Comparison of ENCODE assay signal across 8 mouse cellular contexts in genomic region chr5:34574721-34575120, GRCm38 (mm10). TPM values are rescaled to one million over a fixed set of nuclear protein-coding genes. Genes with fewer than 3 reads are reported as not detected.
A peak's percentile ranks its signal among the peaks of the same experiment; 100 is the strongest.
DNase-seq lines count a peak whose midpoint lies in the region; ATAC-seq and TF ChIP-seq lines count a peak whose summit lies in the region.

No protein-coding gene starts in this region.

- no peak for TF ChIP-seq CTCF in intestine, postnatal 0 days (IDR thresholded peaks at IDR 0.05; ENCODE audit: low read depth)

- ATAC-seq in lung, embryonic 15.5 days (ENCODE audit: borderline replicate concordance, extremely low read depth, low FRiP score, low TSS enrichment), result no peak
- ATAC-seq in embryonic facial prominence, embryonic 12.5 days (ENCODE audit: insufficient number of reproducible peaks, insufficient read depth, low FRiP score, low TSS enrichment), result no peak
- ATAC-seq in intestine, postnatal 0 days, result no peak

- H3K9ac ChIP-seq in lung, embryonic 15.5 days, result peak overlapping the region; percentile 96
- peak overlapping the region; percentile 95 for H3K9ac ChIP-seq in embryonic facial prominence, embryonic 12.5 days
- peak overlapping the region; percentile 85 for H3K9ac ChIP-seq in intestine, postnatal 0 days (ENCODE audit: low read depth, low read length)

- H3K4me3 ChIP-seq in lung, embryonic 15.5 days, result peak overlapping the region; percentile 88
- peak overlapping the region; percentile 93 for H3K4me3 ChIP-seq in embryonic facial prominence, embryonic 12.5 days
- H3K4me3 ChIP-seq in intestine, postnatal 0 days (ENCODE audit: low read depth, low read length), result peak overlapping the region; percentile 83

- H3K4me2 ChIP-seq in lung, embryonic 15.5 days, result peak overlapping the region; percentile 65
- peak overlapping the region; percentile 75 for H3K4me2 ChIP-seq in embryonic facial prominence, embryonic 12.5 days (replicated peaks)
- H3K4me2 ChIP-seq in intestine, postnatal 0 days (replicated peaks; ENCODE audit: low read depth), result peak overlapping the region; percentile 73

- peaks cover 7% of the 10 kb centered on the region; the same call in 1 of the 2 replicates for H3K36me3 ChIP-seq in lung, embryonic 15.5 days
- H3K36me3 ChIP-seq in embryonic facial prominence, embryonic 12.5 days, result 0 out of 2 replicates have a peak, but pooled peaks cover 3% of the 10 kb centered on the region
- no peaks in the 10 kb centered on the region for H3K36me3 ChIP-seq in intestine, postnatal 0 days (ENCODE audit: control insufficient read depth, insufficient read depth)

- 0 out of 2 replicates have a peak overlapping the region, but pooled peaks have one; percentile 90 for H3K27ac ChIP-seq in lung, embryonic 15.5 days
- H3K27ac ChIP-seq in embryonic facial prominence, embryonic 12.5 days, result no peak overlapping the region; the same call in 1 of the 2 replicates
- peak overlapping the region; percentile 9; the same call in 1 of the 2 replicates for H3K27ac ChIP-seq in intestine, postnatal 0 days (ENCODE audit: low read depth, low read length)

- WGBS in lung, embryonic 15.5 days, result 24% methylated on average over 10 of the region's 10 CpGs
- WGBS in embryonic facial prominence, embryonic 12.5 days, result 33% methylated on average over 10 of the region's 10 CpGs
- WGBS in intestine, postnatal 0 days, result 16% methylated on average over 10 of the region's 10 CpGs

- no peak for DNase-seq in lung, postnatal 14 days
- peak; percentile 51 for DNase-seq in naive thymus-derived CD4-positive, alpha-beta T cell, adult 2 months (ENCODE audit: low read depth)
- no peak for DNase-seq in layer of hippocampus, adult 18-20 months (ENCODE audit: low spot score in 2 of 2)
- no peak for DNase-seq in cerebellum, postnatal 36 days
- DNase-seq in gastrocnemius, postnatal 25 days, result no peak

- H3K4me1 ChIP-seq in lung, embryonic 15.5 days, result peaks cover 13% of the 10 kb centered on the region
- H3K4me1 ChIP-seq in embryonic facial prominence, embryonic 12.5 days, result peaks cover 18% of the 10 kb centered on the region
- no peaks in the 10 kb centered on the region for H3K4me1 ChIP-seq in intestine, postnatal 0 days (replicated peaks; ENCODE audit: control insufficient read depth, insufficient read depth, low read length)

- H3K27me3 ChIP-seq in lung, embryonic 15.5 days, result no peaks in the 10 kb centered on the region
- H3K27me3 ChIP-seq in embryonic facial prominence, embryonic 12.5 days, result no peaks in the 10 kb centered on the region
- no peaks in the 10 kb centered on the region for H3K27me3 ChIP-seq in intestine, postnatal 0 days (replicated peaks; ENCODE audit: control insufficient read depth, insufficient read depth, low read length)

- H3K9me3 ChIP-seq in lung, embryonic 15.5 days, result no peaks in the 10 kb centered on the region
- no peaks in the 10 kb centered on the region for H3K9me3 ChIP-seq in embryonic facial prominence, embryonic 12.5 days
- H3K9me3 ChIP-seq in intestine, postnatal 0 days (ENCODE audit: control insufficient read depth), result no peaks in the 10 kb centered on the region

RNA-seq across cellular contexts. Expression of gene Add1, which starts 1.3 kb away (rescaled TPM):
- 204 and 206 TPM in 2 replicates for polyA plus RNA-seq in lung, embryonic 15.5 days (2015; fragmentation: Nextera tagmentation; extraction: Ambion mirVana)
- polyA plus RNA-seq in embryonic facial prominence, embryonic 12.5 days (2016; fragmentation: Nextera tagmentation; extraction: Ambion mirVana), result 203 and 208 TPM in 2 replicates
- polyA plus RNA-seq in intestine, postnatal 0 days (2015; fragmentation: Nextera tagmentation; extraction: Ambion mirVana), result 59.4 and 62.7 TPM in 2 replicates
- total RNA-seq in layer of hippocampus, adult 18-20 months (2021), result 100 to 1,000 TPM; 452 to 467 TPM
- total RNA-seq in gastrocnemius, postnatal 25 days (2021), result 10 to 100 TPM; 61.8 to 68.6 TPM

RNA-seq across cellular contexts. Expression of gene Sh3bp2, which starts 49.1 kb away (rescaled TPM):
- polyA plus RNA-seq in lung, embryonic 15.5 days (2015; fragmentation: Nextera tagmentation; extraction: Ambion mirVana), result 6.9 and 8.1 TPM in 2 replicates
- 12.9 and 20.6 TPM in 2 replicates for polyA plus RNA-seq in embryonic facial prominence, embryonic 12.5 days (2016; fragmentation: Nextera tagmentation; extraction: Ambion mirVana)
- 3.6 and 6.1 TPM in 2 replicates for polyA plus RNA-seq in intestine, postnatal 0 days (2015; fragmentation: Nextera tagmentation; extraction: Ambion mirVana)
- total RNA-seq in layer of hippocampus, adult 18-20 months (2021), result 1 to 10 TPM; 3.9 to 5.2 TPM
- total RNA-seq in gastrocnemius, postnatal 25 days (2021), result 1 to 10 TPM; 1.1 to 1.2 TPM
